Mouse (Mus musculus) brown adipose tissue, adult 24 weeks (tissue): Measurements from ENCODE around the gene Xab2. TPM values are rescaled to one million over a fixed set of nuclear protein-coding genes. Genes with fewer than 3 reads are reported as not detected.

Experiments used
- polyA plus RNA-seq: library from polyadenylated mRNA; stranded (reverse); fragments of >200 nt; gene quantifications from 2 replicates; pipeline ENCODE4 v1.2.4, GENCODE M21; 2012; ENCODE audit not compliant: missing spikeins, insufficient read depth, insufficient read length

Gene Xab2
- polyA plus RNA-seq, 1 experiment = 12.2 TPM

Other genes with a start within 250 kb of the Xab2 start
- gene Arhgef18, start 228.3 kb downstream of the Xab2 start, polyA plus RNA-seq = 9.0 and 11.1 TPM in 2 replicates
- 11.4 and 12.6 TPM in 2 replicates for gene Pex11g, start 153.6 kb downstream of the Xab2 start, polyA plus RNA-seq
- not detected in 2 replicates for gene Tex45, start 150.5 kb downstream of the Xab2 start, polyA plus RNA-seq
- 12.6 and 13.9 TPM in 2 replicates for gene Zfp358, start 128.2 kb downstream of the Xab2 start, polyA plus RNA-seq
- 31.7 and 41.0 TPM in 2 replicates for gene Mcoln1, start 120.9 kb downstream of the Xab2 start, polyA plus RNA-seq
- gene Pnpla6, start 105.9 kb downstream of the Xab2 start, polyA plus RNA-seq = 11.3 and 12.3 TPM in 2 replicates
- 3.7 and 6.5 TPM in 2 replicates for gene C330021F23Rik, start 53.3 kb downstream of the Xab2 start, polyA plus RNA-seq
- 11.3 and 14.4 TPM in 2 replicates for gene Camsap3, start 34.0 kb downstream of the Xab2 start, polyA plus RNA-seq
- 387 and 399 TPM in 2 replicates for gene Pet100, start 232 bp upstream of the Xab2 start, polyA plus RNA-seq
- not detected in 2 replicates for gene Pcp2, start 4.2 kb upstream of the Xab2 start, polyA plus RNA-seq
- gene Stxbp2, start 9.6 kb upstream of the Xab2 start, polyA plus RNA-seq = 45.5 and 96.4 TPM in 2 replicates
- 212 and 269 TPM in 2 replicates for gene Retn, start 34.5 kb upstream of the Xab2 start, polyA plus RNA-seq
- not detected in 2 replicates for gene Mcemp1, start 44.4 kb upstream of the Xab2 start, polyA plus RNA-seq
- gene Fcor, start 51.0 kb upstream of the Xab2 start, polyA plus RNA-seq = 210 and 321 TPM in 2 replicates
- 13.6 and 22.3 TPM in 2 replicates for gene Trappc5, start 55.0 kb upstream of the Xab2 start, polyA plus RNA-seq
- 0.83 TPM in 1 of 2 replicates, not detected in the other for gene Fcer2a, start 72.9 kb upstream of the Xab2 start, polyA plus RNA-seq
- not detected in 2 replicates for gene Clec4g, start 99.3 kb upstream of the Xab2 start, polyA plus RNA-seq
- gene Cd209a, start 127.7 kb upstream of the Xab2 start, polyA plus RNA-seq = 6.4 and 10.3 TPM in 2 replicates
- not detected in 2 replicates for gene Cd209e, start 233.0 kb upstream of the Xab2 start, polyA plus RNA-seq